Mouse (Mus musculus) lung, postnatal 0 days (tissue): ENCODE results near the gene Ccdc170. TPM values are rescaled to one million over a fixed set of nuclear protein-coding genes. Genes with fewer than 3 reads are reported as not detected.
"Not testable (repeated sequence)": the region's sequence is repeated elsewhere in the genome, so short reads cannot be mapped to it uniquely, and the experiment has no call there.

Source experiments
- ATAC-seq: fragments of 200-750 bp; cut with Nextera tagmentation; 2 replicates; pipeline ENCODE4 v1.8.0; 2017; ENCODE audit warnings: moderate library complexity
- DNase-seq: peaks from one replicate; pipeline ENCODE4 v3.0.0-alpha.2; 2016; ENCODE audit warnings: low spot score
- H3K27ac ChIP-seq: fragments of 300-500 bp; sonication (generic); 2 replicates; pipeline ENCODE4 v1.5.1; 2014; ENCODE audit warnings: antibody characterized with exemption, mild to moderate bottlenecking, low read length, mixed read lengths
- H3K27me3 ChIP-seq: fragments of 300-500 bp; sonication (generic); replicated peaks from 2 replicates; pipeline ENCODE4 v1.6.1; 2014; ENCODE audit warnings: low read length, mixed read lengths; ENCODE audit not compliant: insufficient read depth
- H3K36me3 ChIP-seq: fragments of 300-500 bp; sonication (generic); 2 replicates; pipeline ENCODE4 v1.6.1; 2014; ENCODE audit warnings: low read length, mixed read lengths; ENCODE audit not compliant: insufficient read depth
- H3K4me1 ChIP-seq: fragments of 300-500 bp; sonication (generic); 2 replicates; pipeline ENCODE4 v1.6.1; 2014; ENCODE audit warnings: antibody characterized with exemption, low read depth, low read length, mixed read lengths; ENCODE audit not compliant: insufficient read depth
- H3K4me2 ChIP-seq: fragments of 300-500 bp; sonication (generic); replicated peaks from 2 replicates; pipeline ENCODE4 v1.6.1; 2014; ENCODE audit warnings: low read depth, mild to moderate bottlenecking, low read length, moderate library complexity, mixed read lengths
- H3K4me3 ChIP-seq: fragments of 300-500 bp; sonication (generic); 2 replicates; pipeline ENCODE4 v1.5.1; 2014; ENCODE audit warnings: low read depth, low read length
- H3K9ac ChIP-seq: fragments of 300-500 bp; sonication (generic); replicated peaks from 2 replicates; pipeline ENCODE4 v1.6.1; 2014; ENCODE audit warnings: low read depth, mild to moderate bottlenecking
- H3K9me3 ChIP-seq: fragments of 300-500 bp; sonication (generic); 2 replicates; pipeline ENCODE4 v1.6.1; 2016; ENCODE audit warnings: low read length, mixed read lengths
- CTCF ChIP-seq: IDR thresholded peaks from 2 replicates; pipeline ENCODE4 v1.5.1; 2016; ENCODE audit warnings: antibody characterized with exemption, mild to moderate bottlenecking
- EP300 ChIP-seq: IDR thresholded peaks from 2 replicates; pipeline ENCODE4 v1.6.1; 2016; ENCODE audit warnings: antibody characterized with exemption, mild to moderate bottlenecking, control low read depth
- WGBS: fragments of 180-500 bp; shearing (Covaris S2); extraction: QIAGEN DNeasy Blood & Tissue Kit; methylation state at CpG from one replicate; pipeline ENCODE4 v1.1.7; 2014; 5-methylcytosine and 5-hydroxymethylcytosine counted together
- polyA plus RNA-seq: library from polyadenylated mRNA; unstranded; fragments of >200 nt; fragmentation: Nextera tagmentation; extraction: Ambion mirVana; gene quantifications from 2 replicates; pipeline ENCODE4 v1.2.1, GENCODE M21; 2015

Gene Ccdc170
- 2.1 and 2.6 TPM in 2 replicates for polyA plus RNA-seq

GRCm38 (mm10) chr10:4482355-4482754 is at the start of gene Ccdc170:
Ccdc170 (plus strand) TSS chr10:4482502.
- no peak for DNase-seq
- H3K4me2 ChIP-seq, result no peak within 1 kb of the TSS
- H3K4me3 ChIP-seq, result no peak within 1 kb of the TSS
- no peaks in the 10 kb centered on the region for H3K36me3 ChIP-seq
- H3K4me1 ChIP-seq, result no peaks in the 10 kb centered on the region
- H3K9ac ChIP-seq, result no peak within 1 kb of the TSS
- 45% methylated on average over 11 of the region's 11 CpGs for WGBS
- no peak within 1 kb of the TSS for H3K27ac ChIP-seq
- H3K27me3 ChIP-seq, result no peaks in the 10 kb centered on the region
- ATAC-seq, result peak; percentile 40; the same call in 1 of the 2 replicates
- H3K9me3 ChIP-seq, result no peaks in the 10 kb centered on the region
- no peak for TF ChIP-seq EP300
- TF ChIP-seq CTCF, result no peak

DNA sequence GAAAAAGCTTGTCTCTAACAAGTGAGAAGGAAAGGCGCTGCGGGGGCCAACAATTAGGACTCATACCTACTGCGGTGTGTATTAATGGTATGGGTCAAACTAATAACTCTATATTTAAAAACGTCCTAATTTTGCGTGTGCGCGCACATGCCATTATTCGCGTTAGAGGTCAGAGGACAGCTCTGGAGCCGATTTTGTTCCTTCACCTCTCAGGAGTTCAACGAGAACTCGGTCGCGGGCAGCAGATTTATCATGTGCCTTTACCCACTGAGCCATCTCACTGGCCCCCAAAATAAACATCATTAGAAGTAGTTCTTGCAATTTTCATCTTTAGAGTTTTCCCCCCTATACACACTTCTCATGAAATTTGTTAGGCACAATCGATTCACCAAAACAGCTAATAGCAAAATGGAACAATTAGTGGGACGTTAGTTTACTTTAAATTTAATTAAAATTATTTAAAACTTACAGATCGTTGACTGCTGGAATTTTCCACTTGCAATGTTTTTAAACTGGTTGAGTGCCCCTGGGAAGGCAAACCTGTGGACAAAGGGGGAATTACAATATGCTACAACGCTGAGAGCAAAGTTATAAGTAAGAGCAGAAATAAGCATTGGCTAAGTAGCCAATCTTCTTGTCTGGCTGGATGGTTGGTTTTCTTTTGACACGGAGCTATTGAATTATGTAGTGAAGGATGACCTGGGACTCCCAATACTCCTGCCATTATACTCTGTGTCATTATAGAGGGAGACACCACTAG is 49.1 kb upstream of the Ccdc170 start:
- peak overlapping the region; percentile 57 for H3K4me3 ChIP-seq
- 7% methylated on average over 19 of the region's 19 CpGs for WGBS
- TF ChIP-seq CTCF, result peak; percentile 54
- no peak for TF ChIP-seq EP300

GRCm38 (mm10) chr10:4433871-4434270 is 48.4 kb upstream of the Ccdc170 start:
- H3K4me1 ChIP-seq, ATAC-seq, H3K9ac ChIP-seq, H3K27me3 ChIP-seq, H3K9me3 ChIP-seq, DNase-seq, H3K27ac ChIP-seq, H3K36me3 ChIP-seq, H3K4me3 ChIP-seq, H3K4me2 ChIP-seq: not testable (repeated sequence)
- 79% methylated on average over 2 of the region's 2 CpGs for WGBS

More for the DNA sequence above, 49.1 kb upstream of the Ccdc170 start:
- DNase-seq (peak; percentile 67), ATAC-seq (no peak)
- peak overlapping the region; percentile 63 for H3K4me2 ChIP-seq
- peak overlapping the region; percentile 64 for H3K9ac ChIP-seq
- no peaks in the 10 kb centered on the region for H3K36me3 ChIP-seq
- H3K9me3 ChIP-seq, result no peaks in the 10 kb centered on the region
- H3K4me1 ChIP-seq, result peaks cover 8% of the 10 kb centered on the region; the same call in 1 of the 2 replicates
- H3K27ac ChIP-seq, result peak overlapping the region; percentile 92
- no peaks in the 10 kb centered on the region for H3K27me3 ChIP-seq

DNA sequence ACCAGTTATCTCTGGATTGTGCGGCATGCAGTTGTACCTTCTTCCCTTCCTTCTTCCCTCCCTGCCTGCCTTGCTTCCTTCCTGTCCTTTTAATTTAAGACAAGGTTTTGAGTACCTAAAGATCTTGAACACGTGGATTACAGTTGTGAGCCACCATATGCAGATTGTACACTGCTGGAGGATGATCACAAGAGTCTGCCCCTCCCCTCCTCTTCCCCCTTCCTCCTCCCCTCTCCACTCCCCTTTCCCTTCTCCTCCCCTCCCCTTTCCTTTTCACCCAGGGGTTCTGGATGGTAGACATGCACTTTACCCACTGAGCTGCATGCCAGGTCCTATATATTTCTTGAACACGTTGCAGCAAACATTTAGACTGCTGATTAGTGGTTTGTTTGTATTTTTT is 46.9 kb upstream of the Ccdc170 start:
- peaks cover 8% of the 10 kb centered on the region for H3K36me3 ChIP-seq
- H3K9ac ChIP-seq, result no peak overlapping the region
- H3K27ac ChIP-seq, result no peak overlapping the region
- DNase-seq (no peak), ATAC-seq (no peak)
- no peak overlapping the region for H3K4me3 ChIP-seq
- peaks cover 8% of the 10 kb centered on the region; the same call in 1 of the 2 replicates for H3K4me1 ChIP-seq
- H3K27me3 ChIP-seq, result no peaks in the 10 kb centered on the region
- TF ChIP-seq EP300 (no peak), CTCF (no peak)
- no peak overlapping the region for H3K4me2 ChIP-seq
- 83% methylated on average over 3 of the region's 3 CpGs for WGBS
- H3K9me3 ChIP-seq, result no peaks in the 10 kb centered on the region

GRCm38 (mm10) chr10:4456409-4456808 is 25.9 kb upstream of the Ccdc170 start:
- no peak overlapping the region for H3K9ac ChIP-seq
- no peak overlapping the region for H3K4me3 ChIP-seq
- no peaks in the 10 kb centered on the region for H3K9me3 ChIP-seq
- H3K36me3 ChIP-seq, result peaks cover 14% of the 10 kb centered on the region; the same call in 1 of the 2 replicates
- H3K27ac ChIP-seq, result no peak overlapping the region
- 64% methylated on average over 4 of the region's 4 CpGs for WGBS
- H3K27me3 ChIP-seq, result no peaks in the 10 kb centered on the region
- ATAC-seq (no peak), DNase-seq (no peak)
- H3K4me1 ChIP-seq, result no peaks in the 10 kb centered on the region
- TF ChIP-seq CTCF (no peak), EP300 (no peak)
- H3K4me2 ChIP-seq, result no peak overlapping the region

GRCm38 (mm10) chr10:4460201-4460600 is 22.1 kb upstream of the Ccdc170 start:
- no peaks in the 10 kb centered on the region for H3K9me3 ChIP-seq
- no peak overlapping the region for H3K4me2 ChIP-seq
- no peak for ATAC-seq
- no peak for DNase-seq
- 94% methylated on average over 2 of the region's 2 CpGs for WGBS
- H3K4me1 ChIP-seq, result no peaks in the 10 kb centered on the region
- H3K27ac ChIP-seq, result no peak overlapping the region
- no peak overlapping the region for H3K4me3 ChIP-seq
- no peak for TF ChIP-seq CTCF
- no peak for TF ChIP-seq EP300
- H3K36me3 ChIP-seq, result peaks cover 9% of the 10 kb centered on the region; the same call in 1 of the 2 replicates
- no peaks in the 10 kb centered on the region for H3K27me3 ChIP-seq
- H3K9ac ChIP-seq, result no peak overlapping the region
